In the genomic region with DNA sequence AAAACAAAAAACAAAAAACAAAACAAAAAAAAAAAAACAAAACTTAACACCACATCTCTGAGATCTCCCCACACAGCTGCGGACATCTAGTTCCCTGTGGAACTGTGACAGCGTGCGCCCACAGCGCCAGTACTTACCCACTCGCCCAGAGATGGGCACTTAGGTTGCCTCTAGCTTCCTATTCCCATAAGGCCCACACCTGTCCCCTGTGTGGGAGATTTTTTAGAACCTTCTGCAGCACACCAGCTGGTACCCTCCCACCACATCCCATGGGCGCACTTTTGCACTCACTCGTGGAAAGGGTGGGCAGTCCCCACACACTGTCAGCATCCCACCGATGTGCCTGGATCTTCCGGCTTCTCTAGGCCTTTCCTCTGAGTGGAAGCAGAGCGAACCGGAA, we compare ENCODE assay signal across 16 mouse cellular contexts. TPM values are rescaled to one million over a fixed set of nuclear protein-coding genes. Genes with fewer than 3 reads are reported as not detected.
"Had no signal": no experiment of that assay in that cellular context is flagged by ENCODE, and none has a peak within 500 bp of the region (broad histone marks: within the 10 kb centered on the region; RNA-seq: fewer than 3 reads in every experiment).

No protein-coding gene starts in this region.

- H3K27ac ChIP-seq: hindbrain, postnatal 0 days; limb, embryonic 15.5 days; liver, embryonic 12.5 days; macrophage; midbrain, embryonic 15.5 days; neural tube, embryonic 12.5 days; stomach, embryonic 15.5 days had no signal

- H3K4me3 ChIP-seq: limb, embryonic 15.5 days; liver, embryonic 12.5 days; midbrain, embryonic 15.5 days; neural tube, embryonic 12.5 days; stomach, embryonic 15.5 days had no signal

- ATAC-seq: hindbrain, postnatal 0 days; liver, embryonic 12.5 days; midbrain, embryonic 15.5 days had no signal

- DNase-seq: kidney, adult 18-20 months; kidney, postnatal 10 days; kidney, postnatal 4 days; lung, embryonic 14.5 days; lung, postnatal 10 days; thymus, postnatal 36 days had no signal

RNA-seq across cellular contexts. Expression of a gene that starts 27.4 kb away (rescaled TPM):
- total RNA-seq: hindbrain, postnatal 0 days; left cerebral cortex, adult 8-10 months; monocyte, adult 5-6 weeks; neutrophil, adult 5-6 weeks had no signal

RNA-seq across cellular contexts. Expression of a gene that starts 39.8 kb away (rescaled TPM):
- total RNA-seq: hindbrain, postnatal 0 days; left cerebral cortex, adult 8-10 months; monocyte, adult 5-6 weeks; neutrophil, adult 5-6 weeks had no signal

RNA-seq across cellular contexts. Expression of a gene that starts 57.8 kb away (rescaled TPM):
- total RNA-seq: hindbrain, postnatal 0 days; left cerebral cortex, adult 8-10 months; monocyte, adult 5-6 weeks; neutrophil, adult 5-6 weeks had no signal
